ENCODE assay signal across 9 mouse cellular contexts in the genomic region with DNA sequence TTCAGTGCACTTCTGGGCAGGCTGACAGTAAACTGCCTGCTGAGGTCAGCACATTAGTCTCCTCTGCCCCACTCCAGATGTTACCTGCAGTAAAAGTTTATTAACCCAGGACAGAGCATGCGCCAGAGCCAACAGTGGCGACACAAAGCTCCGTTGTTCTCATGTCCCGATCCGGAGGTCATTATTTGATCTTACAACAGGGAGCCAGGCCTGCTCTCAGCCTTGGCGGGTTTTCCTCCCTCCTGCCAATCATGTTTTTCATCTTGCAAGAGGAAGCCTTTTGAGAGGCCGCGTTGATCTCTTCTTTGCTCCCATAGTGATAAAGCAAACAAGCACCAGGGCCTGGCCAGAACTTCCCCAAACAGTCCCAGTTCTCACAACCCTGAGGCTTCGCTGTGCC.
A peak's percentile ranks its signal among the peaks of the same experiment; 100 is the strongest.
DNase-seq lines count a peak whose midpoint lies in the region; ATAC-seq and TF ChIP-seq lines count a peak whose summit lies in the region.
"Had no signal": no experiment of that assay in that cellular context is flagged by ENCODE, and none has a peak within 500 bp of the region (broad histone marks: within the 10 kb centered on the region; RNA-seq: fewer than 3 reads in every experiment).

No protein-coding gene starts in this region.

- H3K4me3 ChIP-seq in midbrain, postnatal 0 days (ENCODE audit: low read depth, low read length) = no peak overlapping the region

- no peaks in the 10 kb centered on the region for H3K27me3 ChIP-seq in midbrain, postnatal 0 days (ENCODE audit: insufficient read depth, low read length)
- H3K27me3 ChIP-seq: CH12.LX had no signal

- H3K9me3 ChIP-seq in midbrain, postnatal 0 days (ENCODE audit: low read length) = no peaks in the 10 kb centered on the region

- TF ChIP-seq CTCF in midbrain, postnatal 0 days (IDR thresholded peaks at IDR 0.05) = no peak

- no peaks in the 10 kb centered on the region for H3K4me1 ChIP-seq in midbrain, postnatal 0 days (ENCODE audit: insufficient read depth, low read length)

- no peaks in the 10 kb centered on the region for H3K36me3 ChIP-seq in midbrain, postnatal 0 days (ENCODE audit: insufficient read depth, low read length)

- DNase-seq in gastrocnemius, adult 18-20 months (ENCODE audit: low spot score) = peak; percentile 32
- no peak for DNase-seq in gastrocnemius, postnatal 10 days
- DNase-seq in testis, postnatal 14 days (ENCODE audit: low spot score) = peak; percentile 15
- DNase-seq in testis, postnatal 10 days (ENCODE audit: low spot score) = no peak
- peak; percentile 71 for DNase-seq in hindlimb bud, embryonic 11.5 days (ENCODE audit: extremely low spot score, low read depth, low spot score)
- peak; percentile 51 for DNase-seq in midbrain, postnatal 0 days (ENCODE audit: low spot score)
- no peak for DNase-seq in thymus, postnatal 25 days
- DNase-seq in thymus, postnatal 10 days (ENCODE audit: low spot score in 2 of 2) = no peak

- WGBS in midbrain, postnatal 0 days = 51% methylated on average over 9 of the region's 9 CpGs

- no peak for ATAC-seq in midbrain, postnatal 0 days (ENCODE audit: low FRiP score)

- H3K4me2 ChIP-seq in midbrain, postnatal 0 days (ENCODE audit: low read depth, low read length, poor library complexity, severe bottlenecking) = no peak overlapping the region

- no peak overlapping the region for H3K27ac ChIP-seq in midbrain, postnatal 0 days (ENCODE audit: low read depth, low read length)

- H3K9ac ChIP-seq in midbrain, postnatal 0 days (replicated peaks; ENCODE audit: low read length, poor library complexity, severe bottlenecking) = no peak overlapping the region

Comparison
In these comparisons a context has a peak if more than half of its experiments do, and no peak if none do; other contexts are left out.
1. DNase-seq: peak in gastrocnemius, adult 18-20 months (single experiment), testis, postnatal 14 days (single experiment), hindlimb bud, embryonic 11.5 days (single experiment) and midbrain, postnatal 0 days (single experiment); none in gastrocnemius, postnatal 10 days (single experiment), testis, postnatal 10 days (single experiment), thymus, postnatal 25 days (single experiment) and thymus, postnatal 10 days (0 of 2).